Mouse (Mus musculus) brain, embryonic 14.5 days (tissue): ENCODE measurements at regions not wholly inside any gene's neighbourhood (a gene's known extent, or its start where the extent isn't known, plus 50 kb on each side); places are given as distances from the start of the nearest gene placed in this dataset.

Experiments used
- CTCF ChIP-seq: fragments of 200-500 bp; IDR thresholded peaks from 2 replicates; pipeline ENCODE4 v1.5.1; 2012; ENCODE audit warnings: inconsistent platforms, mild to moderate bottlenecking, moderate library complexity, borderline replicate concordance; ENCODE audit not compliant: insufficient read depth, insufficient read length; ENCODE audit errors: extremely low read depth
- POLR2A ChIP-seq: fragments of 200-500 bp; IDR thresholded peaks from 2 replicates; pipeline ENCODE4 v1.6.1; 2012; ENCODE audit warnings: mild to moderate bottlenecking, inconsistent platforms, borderline replicate concordance; ENCODE audit not compliant: poor library complexity, insufficient read depth, insufficient read length, severe bottlenecking; ENCODE audit errors: extremely low read depth

- TF ChIP-seq CTCF (no peak), POLR2A (no peak)
These were observed 428.3 kb downstream of the Zfp704 start for GRCm38 (mm10) chr3:9181576-9181975.
